In genomic region chr4:118268429-118269212, GRCm38 (mm10) we compare ENCODE assay signal across 21 mouse cellular contexts. TPM values are rescaled to one million over a fixed set of nuclear protein-coding genes. Genes with fewer than 3 reads are reported as not detected.
DNase-seq lines count a peak whose midpoint lies in the region; ATAC-seq and TF ChIP-seq lines count a peak whose summit lies in the region.
"Had no signal": no experiment of that assay in that cellular context is flagged by ENCODE, and none has a peak within 500 bp of the region (broad histone marks: within the 10 kb centered on the region; RNA-seq: fewer than 3 reads in every experiment).

No protein-coding gene starts in this region.

- 70% methylated on average over 14 of the region's 14 CpGs for WGBS in heart, embryonic 10.5 days
- WGBS in heart, adult 2 months: 77% methylated on average over 14 of the region's 14 CpGs
- WGBS in kidney, postnatal 0 days: 63% methylated on average over 14 of the region's 14 CpGs
- WGBS in lung, embryonic 16.5 days: 70% methylated on average over 14 of the region's 14 CpGs

- no peak for TF ChIP-seq EP300 in heart, adult 2 months (IDR thresholded peaks at IDR 0.05; ENCODE audit: insufficient read depth, low read depth, low read length)

- TF ChIP-seq POLR2A in heart, adult 2 months (IDR thresholded peaks at IDR 0.05; ENCODE audit: insufficient read depth, low read depth, low read length): no peak

- no peaks in the 10 kb centered on the region for H3K79me2 ChIP-seq in heart, adult 2 months (replicated peaks; ENCODE audit: control insufficient read depth, insufficient read depth, low read length)

- DNase-seq in heart, embryonic 10.5 days (ENCODE audit: low spot score): no peak
- DNase-seq in heart, adult 2 months: no peak
- no peak for DNase-seq in kidney, postnatal 0 days (ENCODE audit: low spot score)
- no peak for DNase-seq in kidney, postnatal 14 days
- no peak for DNase-seq in lung, postnatal 14 days
- peak; percentile 59 for DNase-seq in lung, postnatal 36 days
- no peak for DNase-seq in cerebellum, adult 11 months
- DNase-seq: adrenal gland, adult 8-10 months; cerebellum, adult 2 months; cerebellum, postnatal 25 days; heart, postnatal 10 days; kidney, postnatal 36 days; thymus, postnatal 25 days had no signal

- ATAC-seq in kidney, postnatal 0 days (replicated peaks; ENCODE audit: low FRiP score, low read depth): no peak
- no peak for ATAC-seq in lung, embryonic 16.5 days (ENCODE audit: low read depth)
- ATAC-seq: hindbrain, embryonic 16.5 days; intestine, embryonic 15.5 days; midbrain, embryonic 16.5 days had no signal

- intact Hi-C loops in heart, adult 2 months (cut with DNase I): no loop called here

- peaks cover 80% of the 10 kb centered on the region for H3K4me1 ChIP-seq in heart, embryonic 10.5 days
- H3K4me1 ChIP-seq in heart, adult 2 months (ENCODE audit: control insufficient read depth, insufficient read depth, low read length): peaks cover 6% of the 10 kb centered on the region
- H3K4me1 ChIP-seq in kidney, postnatal 0 days (replicated peaks; ENCODE audit: insufficient read depth, low read length): peaks cover 35% of the 10 kb centered on the region
- H3K4me1 ChIP-seq in lung, embryonic 16.5 days (replicated peaks; ENCODE audit: control insufficient read depth, insufficient read depth, low read length): peaks cover 63% of the 10 kb centered on the region

- H3K4me2 ChIP-seq in kidney, postnatal 0 days (ENCODE audit: low read length): no peak overlapping the region
- H3K4me2 ChIP-seq in lung, embryonic 16.5 days (ENCODE audit: low read depth, low read length): no peak overlapping the region
- H3K4me2 ChIP-seq: heart, embryonic 11.5 days; intestine, embryonic 15.5 days; stomach, embryonic 15.5 days had no signal

- H3K4me3 ChIP-seq in heart, embryonic 10.5 days: no peak overlapping the region
- H3K4me3 ChIP-seq in heart, adult 2 months: no peak overlapping the region
- H3K4me3 ChIP-seq in kidney, postnatal 0 days (replicated peaks; ENCODE audit: low read depth, low read length): no peak overlapping the region
- H3K4me3 ChIP-seq in lung, embryonic 16.5 days (ENCODE audit: low read length): no peak overlapping the region
- H3K4me3 ChIP-seq: hindbrain, embryonic 10.5 days; intestine, embryonic 15.5 days; megakaryocyte, embryonic 14.5 days; stomach, embryonic 15.5 days had no signal

- H3K9ac ChIP-seq in heart, adult 2 months (ENCODE audit: low read depth, low read length): no peak overlapping the region
- H3K9ac ChIP-seq in kidney, postnatal 0 days (ENCODE audit: low read depth, low read length): no peak overlapping the region
- H3K9ac ChIP-seq in lung, embryonic 16.5 days (ENCODE audit: low read length): peak overlapping the region; percentile 31; the same call in 1 of the 2 replicates
- H3K9ac ChIP-seq: intestine, embryonic 15.5 days; stomach, embryonic 15.5 days had no signal

- TF ChIP-seq CTCF in heart, adult 2 months (IDR thresholded peaks at IDR 0.05): no peak
- TF ChIP-seq CTCF in kidney, postnatal 0 days (IDR thresholded peaks at IDR 0.05; ENCODE audit: low read depth): no peak

- no peaks in the 10 kb centered on the region for H3K9me3 ChIP-seq in heart, embryonic 10.5 days
- H3K9me3 ChIP-seq in kidney, postnatal 0 days (replicated peaks; ENCODE audit: low read length): no peaks in the 10 kb centered on the region
- no peaks in the 10 kb centered on the region; the same call in 1 of the 2 replicates for H3K9me3 ChIP-seq in lung, embryonic 16.5 days (ENCODE audit: control insufficient read depth, low read length)
- H3K9me3 ChIP-seq: intestine, embryonic 15.5 days; stomach, embryonic 15.5 days had no signal

- H3K27ac ChIP-seq in heart, embryonic 10.5 days: peak overlapping the region; percentile 16; the same call in 1 of the 2 replicates
- H3K27ac ChIP-seq in heart, adult 2 months: no peak overlapping the region
- H3K27ac ChIP-seq in kidney, postnatal 0 days: peak overlapping the region; percentile 91
- peak overlapping the region; percentile 98 for H3K27ac ChIP-seq in lung, embryonic 16.5 days (ENCODE audit: low read length)
- H3K27ac ChIP-seq: hindbrain, embryonic 10.5 days; stomach, embryonic 15.5 days had no signal

- no peaks in the 10 kb centered on the region for H3K27me3 ChIP-seq in heart, embryonic 10.5 days (ENCODE audit: insufficient read depth, poor library complexity, severe bottlenecking)
- no peaks in the 10 kb centered on the region for H3K27me3 ChIP-seq in heart, adult 2 months (ENCODE audit: control insufficient read depth, insufficient read depth, low read length)
- no peaks in the 10 kb centered on the region for H3K27me3 ChIP-seq in kidney, postnatal 0 days (ENCODE audit: insufficient read depth, low read length)
- no peaks in the 10 kb centered on the region for H3K27me3 ChIP-seq in lung, embryonic 16.5 days (ENCODE audit: control insufficient read depth, insufficient read depth, low read depth, low read length)
- H3K27me3 ChIP-seq: intestine, embryonic 15.5 days; stomach, embryonic 15.5 days had no signal

- peaks cover 63% of the 10 kb centered on the region for H3K36me3 ChIP-seq in heart, embryonic 10.5 days
- H3K36me3 ChIP-seq in heart, adult 2 months (ENCODE audit: control insufficient read depth, insufficient read depth, low read length): no peaks in the 10 kb centered on the region
- H3K36me3 ChIP-seq in kidney, postnatal 0 days (ENCODE audit: insufficient read depth, low read length): peaks cover 6% of the 10 kb centered on the region
- peaks cover 12% of the 10 kb centered on the region; the same call in 1 of the 2 replicates for H3K36me3 ChIP-seq in lung, embryonic 16.5 days (ENCODE audit: control insufficient read depth, insufficient read depth, low read length)

RNA-seq across cellular contexts. Expression of gene Ptprf, which starts 22.6 kb away (rescaled TPM):
- polyA plus RNA-seq in heart, embryonic 10.5 days (2016; fragmentation: Nextera tagmentation; extraction: Ambion mirVana): 43.8 and 59.3 TPM in 2 replicates
- total RNA-seq in heart, adult 2 months (2021): 1 to 10 TPM; 5.8 to 6.3 TPM
- polyA plus RNA-seq in heart, adult 2 months (2012; rRNA removed): 6.6 and 7.8 TPM in 2 replicates
- 34.0 and 37.6 TPM in 2 replicates for polyA plus RNA-seq in kidney, postnatal 0 days (2015; fragmentation: Nextera tagmentation; extraction: Ambion mirVana)
- 79.7 and 84.3 TPM in 2 replicates for polyA plus RNA-seq in lung, embryonic 16.5 days (2015; fragmentation: Nextera tagmentation; extraction: Ambion mirVana)
